In genomic region chr2:164460745-164461551, GRCm38 (mm10) we compare ENCODE assay signal across 8 mouse cellular contexts. TPM values are rescaled to one million over a fixed set of nuclear protein-coding genes. Genes with fewer than 3 reads are reported as not detected.
DNase-seq lines count a peak whose midpoint lies in the region; ATAC-seq lines count a peak whose summit lies in the region.

TSS of gene Gm20458 (plus strand) at chr2:164460967.

- peak; percentile 99 for ATAC-seq in hindbrain, embryonic 16.5 days

- peaks cover 21% of the 10 kb centered on the region; the same call in 1 of the 2 replicates for H3K79me2 ChIP-seq in macrophage (ENCODE audit: inconsistent target)

- peak within 1 kb of the TSS; percentile 93 for H3K27ac ChIP-seq in hindbrain, embryonic 16.5 days (ENCODE audit: low read depth, low read length)
- H3K27ac ChIP-seq in macrophage, result peak within 1 kb of the TSS; percentile 37

- peak within 1 kb of the TSS; percentile 83 for H3K9ac ChIP-seq in hindbrain, embryonic 16.5 days (ENCODE audit: low read depth, low read length)

- no peaks in the 10 kb centered on the region for H3K27me3 ChIP-seq in hindbrain, embryonic 16.5 days (replicated peaks; ENCODE audit: control insufficient read depth, insufficient read depth, low read length)

- H3K9me3 ChIP-seq in hindbrain, embryonic 16.5 days (ENCODE audit: control insufficient read depth, low read length), result no peaks in the 10 kb centered on the region

- H3K36me3 ChIP-seq in hindbrain, embryonic 16.5 days (ENCODE audit: control insufficient read depth, insufficient read depth, low read length), result peaks cover 14% of the 10 kb centered on the region
- peaks cover 17% of the 10 kb centered on the region; the same call in 1 of the 2 replicates for H3K36me3 ChIP-seq in macrophage (ENCODE audit: inconsistent target)

- peak within 1 kb of the TSS; percentile 69 for H3K4me2 ChIP-seq in hindbrain, embryonic 16.5 days (ENCODE audit: low read length)

- peak within 1 kb of the TSS; percentile 73 for H3K4me3 ChIP-seq in hindbrain, embryonic 16.5 days (ENCODE audit: low read length)
- H3K4me3 ChIP-seq in macrophage (ENCODE audit: inconsistent target), result peak within 1 kb of the TSS; percentile 77

- WGBS in hindbrain, embryonic 16.5 days, result under 1% methylated on average over 77 of the region's 79 CpGs
- under 1% methylated on average over 55 of the region's 79 CpGs for WGBS in macrophage (ENCODE audit: missing documents)

- DNase-seq in WW6 (ENCODE audit: low read depth, low spot score), result peak; percentile 93
- DNase-seq in cerebellum, postnatal 4 days (ENCODE audit: low spot score in 2 of 2), result peak; percentile 80 to 93
- peak; percentile 98 for DNase-seq in gastrocnemius, adult 18-20 months (ENCODE audit: low spot score)
- DNase-seq in left cerebral cortex, adult 18-20 months (ENCODE audit: low spot score in 2 of 2), result peak; percentile 97
- DNase-seq in right cerebral cortex, adult 18-20 months, result peak; percentile 99
- peak; percentile 79 for DNase-seq in urinary bladder, postnatal 10 days (ENCODE audit: low spot score)

- H3K4me1 ChIP-seq in hindbrain, embryonic 16.5 days (ENCODE audit: control insufficient read depth, insufficient read depth, low read depth, low read length), result peaks cover 14% of the 10 kb centered on the region

RNA-seq across cellular contexts. Expression of gene Gm20458, which starts in this region (rescaled TPM):
- 1 to 10 TPM; 3.8 to 6.5 TPM for total RNA-seq in gastrocnemius, adult 18-20 months (2021)
- polyA plus RNA-seq in hindbrain, embryonic 16.5 days (2015; fragmentation: Nextera tagmentation; extraction: Ambion mirVana), result 4.1 and 12.3 TPM in 2 replicates
- total RNA-seq in left cerebral cortex, adult 18-20 months (2021), result 1 to 10 TPM; 2.0 to 6.4 TPM
- 1 to 10 TPM in 2 of 26 experiments, under 1 TPM in 2, not detected in 22; 0.80 to 2.1 (median 1.00) TPM for total RNA-seq in macrophage (2018; cell fraction: chromatin; rRNA removed)
- 10 to 100 TPM in 2 of 26 experiments, 1 to 10 TPM in 21, under 1 TPM in 2, not detected in 1; 0.24 to 13.8 (median 4.8) TPM for total RNA-seq in macrophage (2018; cell fraction: cytosol; rRNA removed)
- total RNA-seq in macrophage (2018; cell fraction: nucleus; rRNA removed), result 1 to 10 TPM in 17 of 26 experiments, under 1 TPM in 1, not detected in 8; 0.64 to 8.1 (median 2.6) TPM
- polyA plus RNA-seq in macrophage (2018), result 0.30 TPM in 1 of 3 replicates, not detected in the others

Comparison
In these comparisons a context has a peak if more than half of its experiments do, and no peak if none do; other contexts are left out.
1. Peak in every context shown above with its lines: DNase-seq, ATAC-seq, H3K4me3 ChIP-seq and H3K27ac ChIP-seq.